Mouse (Mus musculus) neural tube, embryonic 11.5 days (tissue): ENCODE results near the gene Igsf9. TPM values are rescaled to one million over a fixed set of nuclear protein-coding genes. Genes with fewer than 3 reads are reported as not detected.

ENCODE experiments used
- ATAC-seq: fragments of 200-750 bp; cut with Nextera tagmentation; 2 replicates; pipeline ENCODE4 v1.8.0; 2017; ENCODE audit warnings: moderate number of reproducible peaks, mild to moderate bottlenecking, moderate TSS enrichment, moderate library complexity; ENCODE audit not compliant: insufficient read depth, low FRiP score, low TSS enrichment
- DNase-seq: peaks from one replicate; pipeline ENCODE4 v3.0.0-alpha.2; 2015; ENCODE audit warnings: low spot score
- H3K27ac ChIP-seq: fragments of 300-500 bp; sonication (generic); 2 replicates; pipeline ENCODE4 v1.5.1; 2014; ENCODE audit warnings: low read depth, mild to moderate bottlenecking, low read length
- H3K27me3 ChIP-seq: fragments of 300-500 bp; sonication (generic); 2 replicates; pipeline ENCODE4 v1.6.1; 2014; ENCODE audit warnings: mild to moderate bottlenecking, low read length, mixed read lengths; ENCODE audit not compliant: control insufficient read depth, insufficient read depth
- H3K36me3 ChIP-seq: fragments of 300-500 bp; sonication (generic); 2 replicates; pipeline ENCODE4 v1.6.1; 2014; ENCODE audit warnings: mild to moderate bottlenecking, low read length, moderate library complexity, mixed read lengths; ENCODE audit not compliant: control insufficient read depth, insufficient read depth
- H3K4me1 ChIP-seq: fragments of 300-500 bp; sonication (generic); 2 replicates; pipeline ENCODE4 v1.6.1; 2014; ENCODE audit warnings: low read length, mixed read lengths; ENCODE audit not compliant: control insufficient read depth, insufficient read depth
- H3K4me2 ChIP-seq: fragments of 300-500 bp; sonication (generic); 2 replicates; pipeline ENCODE4 v1.6.1; 2014; ENCODE audit warnings: low read depth, mild to moderate bottlenecking, moderate library complexity
- H3K4me3 ChIP-seq: fragments of 300-500 bp; sonication (generic); 2 replicates; pipeline ENCODE4 v1.5.1; 2014; ENCODE audit warnings: low read depth, low read length
- H3K9ac ChIP-seq: fragments of 300-500 bp; sonication (generic); 2 replicates; pipeline ENCODE4 v1.6.1; 2014; ENCODE audit warnings: mild to moderate bottlenecking, low read length
- H3K9me3 ChIP-seq: fragments of 300-500 bp; sonication (generic); 2 replicates; pipeline ENCODE4 v1.6.1; 2016; ENCODE audit warnings: low read length; ENCODE audit not compliant: control insufficient read depth
- WGBS: fragments of 180-500 bp; shearing (Covaris S2); extraction: QIAGEN DNeasy Blood & Tissue Kit; methylation state at CpG from one replicate; pipeline ENCODE4 v1.1.7; 2014; 5-methylcytosine and 5-hydroxymethylcytosine counted together
- polyA plus RNA-seq: library from polyadenylated mRNA; unstranded; fragments of >200 nt; fragmentation: Nextera tagmentation; extraction: Ambion mirVana; gene quantifications from 2 replicates; pipeline ENCODE4 v1.2.1, GENCODE M21; 2014

Gene Igsf9
- polyA plus RNA-seq, 1 experiment from 2014 or later = 59.3 TPM

DNA sequence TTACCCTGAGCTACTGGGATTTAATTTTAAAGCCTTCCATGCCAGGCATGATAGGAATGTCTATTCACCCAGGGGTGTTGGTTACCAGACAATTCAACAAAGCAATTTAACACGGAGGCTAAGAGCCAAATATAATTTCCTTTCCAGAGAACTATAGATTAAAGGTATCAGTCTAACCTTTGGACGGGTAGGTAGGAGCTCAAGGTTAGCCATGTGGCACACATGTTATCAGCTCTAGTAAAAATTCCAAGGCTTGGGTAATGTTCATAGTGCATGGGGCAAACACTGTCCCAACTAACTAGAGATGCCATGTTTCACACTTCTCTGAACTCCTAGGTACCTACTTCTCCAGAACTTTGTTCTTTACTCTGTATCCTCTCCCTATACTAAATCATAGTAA, 20.0 kb upstream of the Igsf9 start:
- Histone ChIP-seq H3K4me1 (no peaks in the 10 kb centered on the region), H3K4me2 (no peak overlapping the region), H3K4me3 (no peak overlapping the region), H3K9ac (no peak overlapping the region), H3K27ac (no peak overlapping the region), H3K27me3 (no peaks in the 10 kb centered on the region), H3K9me3 (no peaks in the 10 kb centered on the region), H3K36me3 (no peaks in the 10 kb centered on the region)
- no peak for ATAC-seq
- no peak for DNase-seq
- WGBS = 81% methylated on average over 2 of the region's 2 CpGs

DNA sequence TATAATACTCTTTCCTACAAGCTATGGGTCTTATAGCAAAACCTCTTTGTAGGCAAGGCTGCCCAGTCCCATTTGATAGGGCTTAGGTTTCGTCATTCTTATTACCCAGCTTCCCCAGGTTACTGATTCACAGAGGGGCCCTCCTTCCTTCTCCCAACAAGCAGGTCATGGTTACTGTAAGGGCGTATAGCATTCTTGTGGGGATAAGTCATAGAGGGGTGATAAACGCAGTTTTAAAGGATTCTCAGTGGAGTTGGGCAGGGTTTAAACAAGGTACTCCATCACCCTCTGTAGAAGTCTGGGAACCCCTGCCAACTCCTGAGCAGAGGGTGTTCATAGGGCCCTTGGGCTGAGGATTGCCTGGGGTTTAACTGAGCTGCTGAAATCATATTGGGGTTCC, 19.1 kb upstream of the Igsf9 start:
- Histone ChIP-seq H3K4me1 (no peaks in the 10 kb centered on the region), H3K27me3 (no peaks in the 10 kb centered on the region), H3K4me3 (no peak overlapping the region), H3K4me2 (no peak overlapping the region), H3K9me3 (no peaks in the 10 kb centered on the region), H3K27ac (no peak overlapping the region), H3K36me3 (no peaks in the 10 kb centered on the region), H3K9ac (no peak overlapping the region)
- WGBS = 82% methylated on average over 3 of the region's 3 CpGs
- ATAC-seq = no peak
- no peak for DNase-seq

DNA sequence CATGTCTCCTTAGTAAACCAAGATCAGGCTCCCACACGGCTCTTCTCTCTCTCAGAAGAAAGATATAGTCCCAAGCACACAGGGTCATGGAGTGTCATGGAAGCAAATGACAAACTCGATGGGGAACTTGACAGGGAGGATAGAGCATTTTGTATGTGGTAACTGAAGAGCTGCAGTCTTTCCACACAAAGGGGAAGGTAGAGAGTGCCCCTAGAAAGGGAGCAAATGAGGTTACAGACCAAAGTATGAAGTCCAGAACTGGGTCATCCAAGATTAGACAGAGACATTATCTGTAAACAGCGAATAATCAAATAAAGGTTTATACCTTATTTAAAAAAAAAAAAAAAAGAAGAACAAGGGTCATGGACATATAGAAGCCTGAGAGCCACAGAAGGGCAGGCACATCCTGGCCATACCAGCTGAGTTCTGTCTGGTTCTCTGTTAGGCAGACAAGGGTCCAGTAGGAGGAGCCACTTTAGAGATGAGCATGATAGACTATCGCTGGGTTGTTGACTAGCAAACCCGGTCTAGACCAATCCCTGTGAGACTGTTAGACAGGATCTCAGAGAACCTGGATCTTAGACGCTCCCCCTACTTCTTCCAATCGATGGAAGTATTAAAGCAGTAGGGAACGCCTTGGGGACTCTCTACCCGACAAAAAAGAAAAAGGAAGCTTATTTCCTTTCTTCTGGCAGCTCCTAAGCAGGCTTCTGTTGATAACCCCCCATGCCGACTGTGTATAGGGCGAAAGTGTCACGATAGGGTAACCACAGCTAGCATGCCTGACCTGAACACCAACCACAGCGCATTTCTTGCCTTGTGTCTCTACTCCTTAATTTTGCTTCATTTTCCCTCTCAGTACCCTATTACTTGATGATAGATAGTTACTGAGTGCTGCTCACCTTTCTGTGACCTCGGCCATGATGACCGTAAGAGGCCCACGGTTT, 17.9 kb upstream of the Igsf9 start:
- WGBS = 86% methylated on average over 16 of the region's 16 CpGs
- no peak overlapping the region for H3K4me3 ChIP-seq
- no peak overlapping the region for H3K4me2 ChIP-seq
- no peaks in the 10 kb centered on the region for H3K27me3 ChIP-seq
- no peaks in the 10 kb centered on the region for H3K36me3 ChIP-seq
- no peak overlapping the region for H3K9ac ChIP-seq
- H3K27ac ChIP-seq = no peak overlapping the region
- no peaks in the 10 kb centered on the region for H3K4me1 ChIP-seq
- DNase-seq = no peak
- no peak for ATAC-seq
- no peaks in the 10 kb centered on the region for H3K9me3 ChIP-seq

DNA sequence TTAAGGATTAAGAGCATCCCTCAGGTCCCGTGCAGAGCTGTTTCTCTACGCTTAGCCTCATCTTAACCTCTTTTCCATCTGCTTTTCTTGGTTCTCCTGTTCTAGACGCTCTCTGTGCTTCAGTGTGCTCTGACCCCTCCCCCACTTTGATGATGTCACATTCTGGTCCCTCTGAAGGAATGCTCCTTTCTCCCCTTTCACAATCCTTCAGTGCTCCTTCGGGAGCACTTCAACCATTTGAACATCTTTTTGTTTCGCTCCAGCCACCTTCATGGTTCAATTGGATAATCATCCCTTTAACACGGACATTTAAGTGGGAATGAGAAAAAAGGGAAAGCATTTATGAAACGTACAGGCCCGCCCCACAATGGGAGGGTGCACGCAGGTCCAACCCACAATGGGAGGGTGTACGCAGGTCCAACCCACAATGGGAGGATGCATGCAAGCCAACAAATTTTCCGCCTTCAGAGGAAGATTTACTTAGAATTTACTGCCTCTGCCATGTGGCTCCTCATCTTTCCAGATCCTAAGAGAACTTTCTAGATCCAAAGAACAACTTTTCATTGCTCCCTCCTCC, 13.2 kb upstream of the Igsf9 start:
- Histone ChIP-seq H3K9ac (no peak overlapping the region), H3K4me1 (no peaks in the 10 kb centered on the region), H3K4me2 (no peak overlapping the region), H3K27ac (no peak overlapping the region), H3K27me3 (no peaks in the 10 kb centered on the region), H3K9me3 (no peaks in the 10 kb centered on the region), H3K36me3 (no peaks in the 10 kb centered on the region), H3K4me3 (no peak overlapping the region)
- WGBS = 73% methylated on average over 11 of the region's 11 CpGs
- no peak for DNase-seq
- ATAC-seq = no peak

DNA sequence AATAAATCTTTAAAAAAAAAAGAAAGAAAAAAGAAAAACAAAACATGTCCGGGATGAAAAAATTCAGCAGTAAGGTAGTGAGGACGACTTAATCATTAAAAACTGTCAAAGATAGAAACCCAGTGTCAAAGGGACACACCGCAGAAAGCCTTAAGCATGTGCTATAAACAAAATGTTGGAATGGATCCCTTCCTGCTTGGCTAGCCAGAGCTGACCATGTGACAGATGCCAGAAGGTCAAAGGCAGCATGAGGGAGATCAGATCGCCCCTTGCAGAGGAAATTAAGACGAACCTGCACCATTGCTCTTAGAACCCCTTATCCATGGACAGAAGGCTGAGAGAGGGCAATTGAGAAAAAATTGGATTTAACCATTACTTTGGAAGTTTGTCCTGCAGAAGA, 12.2 kb upstream of the Igsf9 start:
- no peaks in the 10 kb centered on the region for H3K4me1 ChIP-seq

DNA sequence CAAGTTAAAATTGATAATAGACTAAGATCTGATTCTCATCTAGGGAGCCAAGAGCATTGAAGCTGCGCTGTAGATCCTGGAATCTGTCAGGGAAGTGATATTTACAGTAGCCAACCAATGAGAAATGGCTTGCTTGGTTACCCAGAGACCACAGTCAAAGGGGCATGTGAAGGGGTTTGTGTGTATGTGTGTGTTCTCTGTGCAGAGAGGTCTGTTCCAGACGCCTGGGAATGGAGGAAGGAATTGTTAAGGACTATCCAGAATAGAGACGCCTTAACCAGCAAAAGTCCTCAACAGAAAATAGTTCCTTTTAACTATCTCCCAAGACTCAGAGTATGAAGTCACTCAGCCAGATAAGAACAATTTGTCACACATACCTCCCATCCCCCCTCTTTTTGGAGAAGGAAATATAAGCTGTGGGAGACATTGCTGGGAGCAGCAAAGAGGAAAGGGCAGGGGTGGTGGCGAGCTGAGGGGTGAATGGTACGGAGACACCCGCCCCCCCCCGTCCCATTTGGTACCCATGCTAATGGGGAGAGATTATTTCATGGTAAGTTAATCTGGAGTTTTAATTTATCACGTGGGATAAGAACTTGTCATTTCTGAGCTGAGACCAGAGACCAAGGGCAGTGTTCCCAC, 11.7 kb upstream of the Igsf9 start:
- no peak overlapping the region for H3K27ac ChIP-seq
- no peak for DNase-seq
- H3K27me3 ChIP-seq = no peaks in the 10 kb centered on the region
- no peak for ATAC-seq
- H3K4me3 ChIP-seq = no peak overlapping the region
- H3K9me3 ChIP-seq = no peaks in the 10 kb centered on the region
- no peaks in the 10 kb centered on the region for H3K4me1 ChIP-seq
- WGBS = 74% methylated on average over 8 of the region's 8 CpGs
- H3K9ac ChIP-seq = no peak overlapping the region
- H3K4me2 ChIP-seq = no peak overlapping the region
- H3K36me3 ChIP-seq = no peaks in the 10 kb centered on the region

More for the DNA sequence above, 12.2 kb upstream of the Igsf9 start:
- ATAC-seq = no peak
- Histone ChIP-seq H3K36me3 (no peaks in the 10 kb centered on the region), H3K9me3 (no peaks in the 10 kb centered on the region), H3K4me3 (no peak overlapping the region), H3K9ac (no peak overlapping the region), H3K27ac (no peak overlapping the region), H3K4me2 (no peak overlapping the region), H3K27me3 (no peaks in the 10 kb centered on the region)
- WGBS = 84% methylated on average over 5 of the region's 5 CpGs
- no peak for DNase-seq

DNA sequence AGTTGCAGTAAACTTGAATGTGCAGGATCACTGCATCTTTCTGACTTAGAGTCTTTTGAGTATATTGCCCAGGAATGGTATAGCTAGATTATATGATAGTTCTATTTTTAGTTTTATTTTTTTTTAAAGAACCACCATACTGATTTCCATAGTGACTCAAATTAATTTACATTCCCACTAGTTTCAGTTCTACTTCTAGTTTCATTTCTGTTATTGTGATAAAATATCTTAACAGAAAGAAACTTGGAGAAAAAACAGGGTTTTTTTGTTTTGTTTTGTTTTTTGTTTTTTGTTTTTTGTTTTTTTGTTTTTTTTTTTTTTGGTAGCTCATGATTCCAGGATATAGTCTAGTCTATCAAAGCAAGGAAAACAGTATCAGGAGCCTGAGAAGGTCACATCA, 8.7 kb upstream of the Igsf9 start:
- no peaks in the 10 kb centered on the region for H3K4me1 ChIP-seq
- H3K36me3 ChIP-seq = no peaks in the 10 kb centered on the region
- no peak overlapping the region for H3K9ac ChIP-seq
- DNase-seq (no peak), ATAC-seq (no peak)
- no peaks in the 10 kb centered on the region for H3K9me3 ChIP-seq
- H3K27me3 ChIP-seq = no peaks in the 10 kb centered on the region
- no peak overlapping the region for H3K4me2 ChIP-seq
- no peak overlapping the region for H3K4me3 ChIP-seq
- H3K27ac ChIP-seq = no peak overlapping the region

DNA sequence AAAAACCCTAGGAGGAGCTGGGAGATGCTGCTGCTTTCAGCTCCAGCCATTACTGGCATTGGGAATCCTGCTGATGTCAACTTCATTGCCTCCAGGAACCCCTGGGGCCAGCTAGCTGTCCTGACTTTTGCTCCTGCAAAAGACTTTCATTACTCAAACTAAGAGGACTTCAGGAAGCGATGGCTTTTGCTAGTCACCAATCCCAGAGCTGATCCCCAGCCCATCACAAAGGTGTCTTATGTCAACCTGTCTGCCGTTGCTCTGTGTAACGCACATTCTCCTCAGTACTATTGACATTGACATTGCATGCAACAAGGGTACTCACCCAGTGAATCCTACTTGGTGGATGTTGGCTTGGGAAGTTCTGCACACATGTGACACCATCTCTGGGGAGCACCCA, 7.4 kb upstream of the Igsf9 start:
- ATAC-seq = no peak
- H3K4me3 ChIP-seq = no peak overlapping the region
- H3K9ac ChIP-seq = no peak overlapping the region
- no peak for DNase-seq
- H3K36me3 ChIP-seq = no peaks in the 10 kb centered on the region
- 88% methylated on average over 3 of the region's 3 CpGs for WGBS
- no peaks in the 10 kb centered on the region for H3K9me3 ChIP-seq
- H3K27me3 ChIP-seq = no peaks in the 10 kb centered on the region
- no peaks in the 10 kb centered on the region for H3K4me1 ChIP-seq
- H3K4me2 ChIP-seq = no peak overlapping the region
- no peak overlapping the region for H3K27ac ChIP-seq
